Mouse (Mus musculus) neutrophil, adult 5-6 weeks (primary cell): Measurements from ENCODE around the gene Adamts3. TPM values are rescaled to one million over a fixed set of nuclear protein-coding genes. Genes with fewer than 3 reads are reported as not detected.

Experiments
- ATAC-seq: fragments of 151-379, 151-347 bp; 2 replicates; pipeline ENCODE4 v1.8.0; 2017; ENCODE audit warnings: mild to moderate bottlenecking, moderate TSS enrichment; ENCODE audit not compliant: insufficient number of reproducible peaks, poor library complexity, low FRiP score, severe bottlenecking; ENCODE audit errors: extremely low read depth
- total RNA-seq: library from RNA; stranded (forward); fragments of 200-1000 nt; gene quantifications from 2 replicates; pipeline ENCODE4 v1.2.3, GENCODE M21; 2017

Adamts3 gene
- total RNA-seq: not detected in 2 replicates

GRCm38 (mm10) chr5:89883051-89883907 is at the start of gene Adamts3:
TSS of gene Adamts3 (minus strand) at chr5:89883334.
- no peak for ATAC-seq

- ATAC-seq: no peak
Observed at GRCm38 (mm10) chr5:89931511-89931910, 48.4 kb upstream of the Adamts3 start.

GRCm38 (mm10) chr5:89912359-89912758 is 29.2 kb upstream of the Adamts3 start:
- ATAC-seq: no peak

GRCm38 (mm10) chr5:89911950-89912349 is 28.8 kb upstream of the Adamts3 start:
- no peak for ATAC-seq

- ATAC-seq: no peak
Observed at GRCm38 (mm10) chr5:89911508-89911907, 28.4 kb upstream of the Adamts3 start.

GRCm38 (mm10) chr5:89906884-89907431 is 23.8 kb upstream of the Adamts3 start:
- no peak for ATAC-seq

GRCm38 (mm10) chr5:89901026-89901425 is 17.9 kb upstream of the Adamts3 start:
- no peak for ATAC-seq

- no peak for ATAC-seq
Observed at GRCm38 (mm10) chr5:89897495-89897894, 14.4 kb upstream of the Adamts3 start.

- ATAC-seq: no peak
Observed at GRCm38 (mm10) chr5:89895520-89895919, 12.4 kb upstream of the Adamts3 start.

- ATAC-seq: no peak
Observed at GRCm38 (mm10) chr5:89884991-89885390, 1.9 kb upstream of the Adamts3 start.

- ATAC-seq: no peak
Observed at GRCm38 (mm10) chr5:89883908-89884204, 722 bp upstream of the Adamts3 start.

- no peak for ATAC-seq
Observed at GRCm38 (mm10) chr5:89882091-89882734, 921 bp downstream of the Adamts3 start.

- no peak for ATAC-seq
Observed at GRCm38 (mm10) chr5:89881425-89881824, 1.7 kb downstream of the Adamts3 start.

- ATAC-seq: no peak
Observed at GRCm38 (mm10) chr5:89878866-89879392, 4.2 kb downstream of the Adamts3 start.

- no peak for ATAC-seq
Observed at GRCm38 (mm10) chr5:89872661-89873060, 10.5 kb downstream of the Adamts3 start.

- no peak for ATAC-seq
Observed at GRCm38 (mm10) chr5:89859603-89860002, 23.5 kb downstream of the Adamts3 start.

- ATAC-seq: no peak
Observed at GRCm38 (mm10) chr5:89858837-89859236, 24.3 kb downstream of the Adamts3 start.

GRCm38 (mm10) chr5:89846551-89846950 is 36.6 kb downstream of the Adamts3 start:
- no peak for ATAC-seq

- ATAC-seq: no peak
Observed at GRCm38 (mm10) chr5:89844354-89844753, 38.8 kb downstream of the Adamts3 start.

GRCm38 (mm10) chr5:89843478-89843877 is 39.7 kb downstream of the Adamts3 start:
- ATAC-seq: no peak
